Mouse (Mus musculus): Measurements from ENCODE around the gene Robo4.
A peak's percentile ranks its signal among the peaks of the same experiment; 100 is the strongest.

Robo4 gene

GRCm38 (mm10) chr9:37454991-37455390 lies 53.3 kb downstream of the Robo4 start:
- no peak for DNase-seq (ENCODE audit: low read depth)

- no peak for DNase-seq (ENCODE audit: low read depth)
These were observed 54.2 kb downstream of the Robo4 start for GRCm38 (mm10) chr9:37455868-37456267.

GRCm38 (mm10) chr9:37456481-37456910 lies 54.8 kb downstream of the Robo4 start:
- no peak for DNase-seq (ENCODE audit: low read depth)

- no peak for DNase-seq (ENCODE audit: low read depth)
These were observed 55.5 kb downstream of the Robo4 start for GRCm38 (mm10) chr9:37457151-37457550.

GRCm38 (mm10) chr9:37459665-37460042 lies 58.0 kb downstream of the Robo4 start:
- DNase-seq (ENCODE audit: low read depth): no peak

GRCm38 (mm10) chr9:37460043-37460960 lies 58.6 kb downstream of the Robo4 start:
- no peak for DNase-seq (ENCODE audit: low read depth)

GRCm38 (mm10) chr9:37460961-37461340 lies 59.3 kb downstream of the Robo4 start:
- no peak for DNase-seq (ENCODE audit: low read depth)

GRCm38 (mm10) chr9:37461571-37461970 lies 59.9 kb downstream of the Robo4 start:
- DNase-seq (ENCODE audit: low read depth): no peak

- DNase-seq (ENCODE audit: low read depth): peak; percentile 67
These were observed 61.1 kb downstream of the Robo4 start for GRCm38 (mm10) chr9:37462764-37463163.

Data from induced T-regulatory cell, adult 2 months (primary cell).